Mouse (Mus musculus): Measurements from ENCODE around the gene Sft2d1.
"Not testable (repeated sequence)": the region's sequence is repeated elsewhere in the genome, so short reads cannot be mapped to it uniquely, and the experiment has no call there.

Gene Sft2d1

GRCm38 (mm10) chr17:8303671-8304070 is 7.2 kb upstream of the Sft2d1 start:
- DNase-seq: no peak

- no peak for DNase-seq
Observed at GRCm38 (mm10) chr17:8305801-8306200, 5.1 kb upstream of the Sft2d1 start.

GRCm38 (mm10) chr17:8311751-8312150 is 849 bp downstream of the Sft2d1 start:
- peak; percentile 50 for DNase-seq

- no peak for DNase-seq
Observed at GRCm38 (mm10) chr17:8313976-8314375, 3.1 kb downstream of the Sft2d1 start.

GRCm38 (mm10) chr17:8316251-8316650 is 5.3 kb downstream of the Sft2d1 start:
- DNase-seq: peak; percentile 61

- not testable (repeated sequence) for DNase-seq
Observed at GRCm38 (mm10) chr17:8326877-8327276, 16.0 kb downstream of the Sft2d1 start.

- peak; percentile 37 for DNase-seq
Observed at GRCm38 (mm10) chr17:8328511-8329174, 17.7 kb downstream of the Sft2d1 start.

GRCm38 (mm10) chr17:8330602-8331001 is 19.7 kb downstream of the Sft2d1 start:
- DNase-seq: peak; percentile 32

GRCm38 (mm10) chr17:8337159-8337558 is 26.3 kb downstream of the Sft2d1 start, which contains the start of gene Prr18:
Prr18 (plus strand) TSS chr17:8337459.
- DNase-seq: not testable (repeated sequence)

- peak; percentile 82 for DNase-seq
Observed at GRCm38 (mm10) chr17:8339666-8340374, 28.9 kb downstream of the Sft2d1 start.

GRCm38 (mm10) chr17:8340407-8341359 is 29.8 kb downstream of the Sft2d1 start:
- DNase-seq: peak; percentile 18

GRCm38 (mm10) chr17:8341360-8341963 is 30.6 kb downstream of the Sft2d1 start:
- no peak for DNase-seq

GRCm38 (mm10) chr17:8342706-8343105 is 31.8 kb downstream of the Sft2d1 start:
- no peak for DNase-seq

GRCm38 (mm10) chr17:8343416-8343815 is 32.5 kb downstream of the Sft2d1 start:
- DNase-seq: no peak

- no peak for DNase-seq
Observed at GRCm38 (mm10) chr17:8347765-8348285, 36.9 kb downstream of the Sft2d1 start.

- no peak for DNase-seq
Observed at GRCm38 (mm10) chr17:8348941-8349340, 38.0 kb downstream of the Sft2d1 start.

GRCm38 (mm10) chr17:8351088-8351487 is 40.2 kb downstream of the Sft2d1 start:
- no peak for DNase-seq

GRCm38 (mm10) chr17:8355692-8356091 is 44.8 kb downstream of the Sft2d1 start, which contains the start of gene T2:
T2 (plus strand) TSS chr17:8355992.
- DNase-seq: no peak

- DNase-seq: no peak
Observed at GRCm38 (mm10) chr17:8357498-8357897, 46.6 kb downstream of the Sft2d1 start.

- no peak for DNase-seq
Observed at GRCm38 (mm10) chr17:8360876-8361275, 50.0 kb downstream of the Sft2d1 start.

- peak; percentile 10 for DNase-seq
Observed at GRCm38 (mm10) chr17:8361281-8362103, 50.6 kb downstream of the Sft2d1 start.

All from lung, postnatal 36 days (tissue).